Mouse (Mus musculus) lung, postnatal 4 days (tissue): ENCODE measurements around the gene Olfr788.

Experiments
- DNase-seq, 2 experiments: peaks; one replicate each; pipeline ENCODE4 v3.0.0; 2021

Olfr788 gene

DNA sequence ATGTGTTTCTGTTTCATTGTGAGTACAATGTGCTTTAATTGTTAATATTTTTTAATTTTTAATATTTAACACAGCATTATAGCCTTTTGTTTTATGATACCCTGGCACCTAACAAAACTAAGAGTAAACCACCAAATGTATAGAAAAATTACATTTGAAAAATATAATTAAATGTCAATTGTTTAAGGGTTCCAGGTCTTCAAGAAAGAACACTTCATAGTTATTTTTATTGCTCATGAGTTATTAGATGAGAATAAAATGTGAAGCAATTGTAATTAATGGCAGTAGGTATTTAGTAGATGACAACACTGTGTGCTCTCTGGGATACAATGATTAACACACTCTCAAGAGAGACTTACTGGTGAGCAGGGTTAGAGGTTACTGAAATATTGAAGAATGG, at the start of gene Olfr788:
Gene Olfr788, plus strand, starts transcription at position 301 of the 400 bp plus-strand sequence.
- DNase-seq = no peak

DNA sequence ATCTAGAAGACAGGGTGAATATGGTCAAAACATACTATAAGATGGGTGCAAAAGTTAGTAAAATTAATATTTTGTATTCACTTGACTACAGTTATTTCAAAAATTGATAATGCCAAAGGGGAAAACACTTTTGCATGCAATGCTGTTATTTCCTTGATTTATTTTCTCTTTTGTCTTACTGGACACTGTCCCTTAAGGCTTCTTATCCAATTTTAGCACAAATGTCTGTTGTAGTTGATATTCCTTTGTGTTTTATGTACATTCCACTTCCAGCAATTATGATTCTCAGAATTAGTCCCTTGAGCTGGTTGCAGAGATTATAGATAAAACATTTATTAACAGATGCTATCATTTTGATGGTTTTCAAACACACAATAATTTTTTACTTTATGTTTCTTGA, 43.8 kb upstream of the Olfr788 start, which contains the start of gene Olfr786:
Gene Olfr786, plus strand, starts transcription at position 301 of the 400 bp plus-strand sequence.
- DNase-seq = no peak

DNA sequence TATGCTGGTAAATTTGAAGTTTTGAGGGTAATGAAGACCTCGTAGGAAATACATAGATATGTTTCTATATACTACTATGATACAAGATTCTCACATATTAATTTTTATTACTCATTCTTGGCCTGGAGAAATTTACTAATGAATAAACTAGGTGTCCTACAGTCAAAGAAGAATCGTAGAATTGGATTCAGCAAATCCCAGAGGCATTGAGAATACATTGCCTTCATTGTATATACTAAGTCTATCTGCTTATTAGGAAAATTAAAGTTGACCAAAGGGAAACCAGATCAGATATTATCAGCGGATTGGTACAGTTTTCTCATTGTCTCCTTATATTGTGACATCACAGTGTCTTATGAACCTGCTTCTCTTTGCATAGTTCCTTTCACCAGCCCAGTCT, 9.2 kb upstream of the Olfr788 start, which contains the start of gene Olfr787:
Gene Olfr787, plus strand, starts transcription at position 301 of the 400 bp plus-strand sequence.
- DNase-seq = no peak

DNA sequence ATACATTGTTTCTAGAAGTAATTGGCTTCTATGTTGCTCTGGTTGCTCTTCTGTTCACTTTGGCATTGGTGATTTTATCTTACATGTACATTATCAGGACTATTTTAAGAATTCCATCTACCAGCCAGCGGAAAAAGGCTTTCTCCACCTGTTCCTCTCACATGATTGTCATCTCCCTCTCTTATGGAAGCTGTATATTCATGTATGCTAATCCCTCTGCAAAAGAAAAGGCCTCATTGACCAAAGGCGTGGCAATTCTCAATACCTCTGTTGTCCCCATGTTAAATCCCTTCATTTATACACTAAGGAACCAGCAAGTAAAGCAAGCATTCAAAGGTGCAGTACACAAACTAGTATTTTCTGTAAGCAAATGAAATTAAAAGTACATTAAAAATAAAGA, 2.5 kb downstream of the Olfr788 start:
- DNase-seq = no peak

DNA sequence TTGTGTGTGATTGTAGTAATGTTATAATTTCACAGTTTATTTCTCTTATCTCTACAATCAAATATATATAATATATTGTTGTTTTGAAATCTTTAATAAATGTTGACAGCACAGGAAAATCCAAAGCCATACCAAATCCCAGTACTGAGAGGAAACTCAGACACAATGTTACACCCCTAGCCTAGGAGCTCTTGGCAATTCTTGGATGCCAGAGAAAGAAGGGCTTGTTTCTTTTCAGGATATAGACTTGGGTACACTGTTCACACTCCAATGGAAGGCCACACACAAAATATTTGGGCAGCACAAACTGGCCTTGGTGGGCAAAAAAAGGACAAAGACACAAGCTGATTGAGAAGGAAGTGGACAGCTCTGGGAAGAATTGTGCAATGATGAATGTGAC, 2.9 kb downstream of the Olfr788 start:
- DNase-seq = no peak

DNA sequence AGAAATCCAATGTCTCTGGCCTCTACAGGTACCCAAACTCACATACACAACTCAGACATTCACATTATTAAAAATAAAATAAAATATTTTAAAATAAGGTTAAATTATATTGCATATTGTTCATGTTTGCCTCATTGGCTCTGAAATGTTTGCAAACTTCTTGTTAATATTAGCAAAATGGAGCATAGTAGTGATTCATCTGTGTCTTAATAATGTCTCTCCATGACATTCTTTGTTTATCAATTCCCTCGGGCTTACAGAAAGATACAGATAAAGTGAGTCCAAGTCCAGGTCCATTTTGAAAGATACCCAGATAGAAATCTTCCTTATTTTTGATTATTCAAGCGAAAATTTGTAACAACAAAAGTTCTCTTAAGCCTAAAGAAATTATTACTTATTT, 13.7 kb downstream of the Olfr788 start, which contains the start of gene Olfr789:
Gene Olfr789, plus strand, starts transcription at position 301 of the 400 bp plus-strand sequence.
- no peak for DNase-seq

DNA sequence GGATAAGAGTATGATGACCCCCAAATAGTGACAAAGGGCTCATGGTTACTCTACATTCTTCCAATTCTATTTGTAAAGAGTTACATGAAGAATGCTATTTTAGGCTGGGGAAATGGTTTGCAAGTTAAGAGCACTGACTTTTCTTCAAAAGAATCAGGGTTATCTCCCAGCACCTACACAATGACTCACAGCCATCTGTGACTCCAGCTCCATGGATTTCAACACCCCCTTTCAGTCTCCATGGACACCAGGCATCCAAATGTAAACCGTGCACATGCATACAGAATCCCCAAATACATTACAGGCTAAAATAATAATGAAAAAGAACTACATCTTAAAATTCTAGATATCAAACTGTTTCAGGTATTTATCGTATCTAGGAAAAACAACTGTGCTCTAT, 19.3 kb downstream of the Olfr788 start:
- DNase-seq = no peak

DNA sequence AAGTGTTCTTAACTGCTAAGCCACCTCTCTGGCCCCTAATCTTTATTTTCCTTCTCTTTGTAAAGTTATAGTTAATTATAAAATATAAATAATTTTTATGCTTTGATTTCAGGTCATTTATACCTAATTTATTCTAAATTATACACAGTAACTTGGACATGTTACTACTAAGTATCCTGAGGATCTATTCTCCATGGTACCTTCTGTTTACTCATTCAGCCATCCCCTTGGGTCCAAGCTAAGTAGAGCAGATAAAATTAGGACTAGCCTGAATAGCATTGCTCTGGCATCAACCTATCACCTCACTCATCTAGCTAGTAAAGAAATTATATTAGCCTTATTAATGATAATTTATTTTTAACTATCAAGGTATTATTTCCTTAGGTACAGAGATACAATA, 27.4 kb downstream of the Olfr788 start, which contains the start of gene Olfr790:
Gene Olfr790, plus strand, starts transcription at position 301 of the 400 bp plus-strand sequence.
- DNase-seq = no peak

DNA sequence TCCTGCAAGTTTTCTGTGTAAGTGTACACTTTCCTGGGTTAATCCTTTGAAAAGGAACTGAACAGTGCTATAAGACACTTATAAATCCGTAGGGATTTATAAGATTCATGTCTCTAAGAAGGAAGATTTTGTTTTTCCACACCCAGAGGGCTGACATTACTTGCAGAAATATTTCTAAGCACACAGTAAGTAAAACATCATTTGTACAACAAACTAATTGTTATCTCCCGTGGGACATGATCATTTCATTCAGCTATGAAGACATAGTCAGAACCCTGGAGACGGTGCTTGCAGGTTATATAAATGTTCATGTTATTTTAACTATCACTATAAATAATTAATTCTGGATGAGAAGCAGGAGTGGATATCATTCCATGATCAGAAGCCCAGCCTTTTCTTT, 50.7 kb downstream of the Olfr788 start, which contains the start of gene Olfr791:
Gene Olfr791, plus strand, starts transcription at position 301 of the 400 bp plus-strand sequence.
- no peak for DNase-seq
